Mouse (Mus musculus) limb, embryonic 13.5 days (tissue): Measurements from ENCODE around the gene Ugt1a5. TPM values are rescaled to one million over a fixed set of nuclear protein-coding genes. Genes with fewer than 3 reads are reported as not detected.

Experiments used
- ATAC-seq: fragments of 200-750 bp; cut with Nextera tagmentation; 2 replicates; pipeline ENCODE4 v1.8.0; 2017; ENCODE audit warnings: low read depth, moderate number of reproducible peaks, moderate TSS enrichment; ENCODE audit not compliant: low FRiP score
- H3K27ac ChIP-seq: fragments of 300-500 bp; sonication (generic); 2 replicates; pipeline ENCODE4 v1.5.1; 2015; ENCODE audit warnings: inconsistent platforms, mild to moderate bottlenecking, moderate library complexity
- H3K27me3 ChIP-seq: fragments of 300-500 bp; sonication (generic); 2 replicates; pipeline ENCODE4 v1.6.1; 2015; ENCODE audit warnings: mild to moderate bottlenecking, inconsistent platforms
- H3K36me3 ChIP-seq: fragments of 300-500 bp; sonication (generic); 2 replicates; pipeline ENCODE4 v1.6.1; 2015; ENCODE audit warnings: inconsistent platforms, mild to moderate bottlenecking, moderate library complexity
- H3K4me1 ChIP-seq: fragments of 300-500 bp; sonication (generic); 2 replicates; pipeline ENCODE4 v1.6.1; 2015; ENCODE audit warnings: inconsistent platforms
- H3K4me2 ChIP-seq: fragments of 300-500 bp; sonication (generic); replicated peaks from 2 replicates; pipeline ENCODE4 v1.6.1; 2015; ENCODE audit warnings: inconsistent platforms, mild to moderate bottlenecking, moderate library complexity
- H3K4me3 ChIP-seq: fragments of 300-500 bp; sonication (generic); 2 replicates; pipeline ENCODE4 v1.5.1; 2015; ENCODE audit warnings: moderate library complexity, mild to moderate bottlenecking, inconsistent platforms
- H3K9ac ChIP-seq: fragments of 300-500 bp; sonication (generic); 2 replicates; pipeline ENCODE4 v1.6.1; 2015; ENCODE audit warnings: mild to moderate bottlenecking, inconsistent platforms
- H3K9me3 ChIP-seq: fragments of 300-500 bp; sonication (generic); 2 replicates; pipeline ENCODE4 v1.6.1; 2016; ENCODE audit warnings: inconsistent platforms
- WGBS: fragments of 180-500 bp; shearing (Covaris S2); methylation state at CpG from one replicate; pipeline ENCODE4 v1.1.7; 2015; 5-methylcytosine and 5-hydroxymethylcytosine counted together
- polyA plus RNA-seq: library from polyadenylated mRNA; unstranded; fragments of >200 nt; fragmentation: Nextera tagmentation; extraction: Ambion mirVana; gene quantifications from 2 replicates; pipeline ENCODE4 v1.2.1, GENCODE M21; 2015

Ugt1a5 gene
- polyA plus RNA-seq, 1 experiment from 2014 or later: not detected

DNA sequence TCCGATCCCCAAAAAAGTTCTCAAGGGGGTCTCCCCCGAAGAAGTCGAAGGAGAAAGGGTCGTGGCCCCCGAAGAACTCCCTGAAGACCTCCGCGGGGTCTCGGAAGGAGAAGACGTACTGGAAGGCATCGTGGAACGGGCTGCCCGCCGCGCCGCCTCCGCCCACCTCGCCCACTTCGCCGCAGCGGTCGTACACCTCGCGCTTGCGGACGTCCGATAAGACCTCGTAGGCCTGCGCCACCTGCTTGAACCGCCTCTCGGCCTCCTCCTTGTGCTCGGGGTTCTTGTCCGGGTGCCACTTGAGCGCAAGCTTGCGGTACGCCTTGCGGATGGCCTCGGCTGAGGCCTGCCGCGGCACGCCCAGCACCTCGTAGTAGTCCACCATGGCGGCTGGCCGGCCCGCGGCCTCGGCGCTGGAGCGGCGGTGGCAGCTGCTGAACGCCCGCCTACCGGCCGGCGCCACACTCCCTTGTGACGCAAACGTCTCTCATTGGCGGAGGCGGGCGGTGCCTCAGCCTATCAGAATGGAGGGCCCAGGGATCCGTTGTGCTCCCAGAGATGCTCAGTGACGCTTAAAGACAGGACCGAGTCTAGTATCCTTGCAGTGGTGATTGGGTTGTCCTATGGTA is 39.6 kb downstream of the Ugt1a5 start, which contains the start of gene Dnajb3:
Gene Dnajb3 (minus strand): TSS at position 489 of the 629 bp plus-strand sequence.
- WGBS: 7% methylated on average over 62 of the region's 62 CpGs
- H3K27ac ChIP-seq: 0 out of 2 replicates have a peak within 1 kb of the TSS, but pooled peaks have one; percentile 22

DNA sequence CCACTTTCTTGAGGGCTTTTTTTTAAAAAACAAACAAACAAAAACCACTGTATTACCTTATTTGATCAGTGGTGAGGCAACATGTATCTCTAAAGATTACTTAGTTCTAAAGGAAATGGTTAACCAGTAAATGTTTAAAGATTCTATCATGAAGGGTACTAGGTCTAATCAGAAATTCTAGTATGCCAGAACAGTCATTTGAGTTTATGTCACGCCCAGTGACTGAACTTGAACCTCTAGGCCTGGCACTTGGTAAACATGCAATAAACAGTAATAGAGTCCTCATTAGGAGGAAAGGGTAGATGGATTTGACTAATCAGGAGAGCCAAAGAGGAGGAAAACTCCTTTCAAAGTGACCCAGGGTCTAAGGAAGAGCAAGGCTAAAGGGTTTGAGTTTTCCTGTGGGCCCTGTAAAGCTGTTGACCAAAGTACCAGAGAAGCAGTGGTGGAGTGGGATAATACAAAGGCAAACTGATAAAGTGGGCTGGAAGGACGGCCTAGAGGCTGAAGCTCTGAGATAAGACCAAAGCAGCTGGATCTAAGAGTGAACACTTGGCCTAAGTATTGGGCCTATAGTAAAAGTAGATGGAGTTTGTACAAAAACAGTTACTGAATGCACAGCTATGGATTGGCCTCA is 41.1 kb downstream of the Ugt1a5 start:
- Histone ChIP-seq H3K27me3 (no peaks in the 10 kb centered on the region), H3K9ac (no peak overlapping the region)
- 82% methylated on average over 2 of the region's 2 CpGs for WGBS

More for the DNA sequence above, 39.6 kb downstream of the Ugt1a5 start, which contains the start of gene Dnajb3:
- Histone ChIP-seq H3K9me3 (peaks cover 9% of the 10 kb centered on the region; the same call in 1 of the 2 replicates), H3K27me3 (no peaks in the 10 kb centered on the region), H3K36me3 (peaks cover 5% of the 10 kb centered on the region; the same call in 1 of the 2 replicates), H3K4me2 (peak within 1 kb of the TSS; percentile 75), H3K9ac (peak within 1 kb of the TSS; percentile 74), H3K4me3 (peak within 1 kb of the TSS; percentile 53), H3K4me1 (no peaks in the 10 kb centered on the region)
- peak; percentile 98 for ATAC-seq

DNA sequence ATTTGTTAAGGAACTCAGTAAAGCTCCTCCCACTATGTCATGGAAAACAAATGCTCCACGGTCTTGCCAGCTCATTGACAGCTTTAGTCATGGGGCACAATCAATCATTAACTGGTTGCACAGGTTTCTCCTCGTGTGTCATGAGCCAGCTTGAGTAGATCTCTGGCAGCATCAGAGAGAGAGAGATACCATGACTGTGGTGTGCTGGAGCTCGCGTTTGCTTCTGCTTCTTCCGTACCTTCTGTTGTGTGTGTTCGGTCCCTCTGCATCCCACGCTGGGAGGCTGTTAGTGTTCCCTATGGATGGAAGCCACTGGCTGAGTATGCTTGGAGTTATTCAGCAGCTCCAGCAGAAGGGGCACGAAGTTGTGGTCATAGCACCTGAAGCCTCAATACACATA is 46.0 kb downstream of the Ugt1a5 start, which contains the start of gene Ugt1a1:
Gene Ugt1a1 (plus strand): TSS at position 148 of the 400 bp plus-strand sequence.
- no peak within 1 kb of the TSS for H3K4me3 ChIP-seq
- no peak within 1 kb of the TSS for H3K9ac ChIP-seq
- ATAC-seq: no peak
- H3K4me1 ChIP-seq: no peaks in the 10 kb centered on the region
- no peak within 1 kb of the TSS for H3K27ac ChIP-seq
- no peak within 1 kb of the TSS for H3K4me2 ChIP-seq
- H3K36me3 ChIP-seq: no peaks in the 10 kb centered on the region
- H3K9me3 ChIP-seq: peaks cover 51% of the 10 kb centered on the region
- 68% methylated on average over 8 of the region's 8 CpGs for WGBS
- no peaks in the 10 kb centered on the region for H3K27me3 ChIP-seq

More for the DNA sequence above, 41.1 kb downstream of the Ugt1a5 start:
- H3K4me3 ChIP-seq: no peak overlapping the region
- peaks cover 5% of the 10 kb centered on the region; the same call in 1 of the 2 replicates for H3K36me3 ChIP-seq
- H3K27ac ChIP-seq: no peak overlapping the region
- no peak for ATAC-seq
- H3K9me3 ChIP-seq: peaks cover 17% of the 10 kb centered on the region
- H3K4me1 ChIP-seq: no peaks in the 10 kb centered on the region
- no peak overlapping the region for H3K4me2 ChIP-seq

DNA sequence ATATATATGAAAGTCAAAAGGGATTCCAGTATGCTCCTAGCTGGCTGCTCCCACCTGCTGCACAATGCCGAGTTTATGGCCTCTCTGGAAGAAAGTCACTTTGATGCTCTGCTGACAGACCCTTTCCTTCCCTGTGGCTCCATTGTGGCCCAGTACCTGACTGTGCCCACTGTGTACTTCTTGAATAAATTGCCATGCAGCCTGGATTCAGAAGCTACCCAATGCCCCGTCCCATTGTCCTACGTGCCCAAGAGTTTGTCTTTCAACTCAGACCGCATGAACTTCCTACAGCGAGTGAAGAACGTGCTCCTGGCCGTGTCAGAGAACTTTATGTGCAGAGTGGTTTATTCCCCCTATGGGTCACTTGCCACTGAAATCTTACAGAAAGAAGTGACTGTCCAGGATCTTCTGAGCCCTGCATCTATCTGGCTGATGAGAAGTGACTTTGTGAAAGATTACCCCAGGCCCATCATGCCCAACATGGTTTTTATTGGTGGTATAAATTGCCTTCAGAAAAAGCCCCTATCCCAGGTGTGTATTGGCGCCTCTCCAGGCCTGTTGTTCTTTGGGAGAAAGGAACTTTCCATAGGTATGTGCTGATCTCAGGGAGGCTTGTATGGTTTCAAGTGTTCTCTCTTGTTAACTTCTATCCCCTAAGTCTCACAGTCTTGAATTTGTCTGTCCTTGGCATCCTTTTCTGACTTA is 46.7 kb downstream of the Ugt1a5 start:
- peaks cover 57% of the 10 kb centered on the region for H3K9me3 ChIP-seq

DNA sequence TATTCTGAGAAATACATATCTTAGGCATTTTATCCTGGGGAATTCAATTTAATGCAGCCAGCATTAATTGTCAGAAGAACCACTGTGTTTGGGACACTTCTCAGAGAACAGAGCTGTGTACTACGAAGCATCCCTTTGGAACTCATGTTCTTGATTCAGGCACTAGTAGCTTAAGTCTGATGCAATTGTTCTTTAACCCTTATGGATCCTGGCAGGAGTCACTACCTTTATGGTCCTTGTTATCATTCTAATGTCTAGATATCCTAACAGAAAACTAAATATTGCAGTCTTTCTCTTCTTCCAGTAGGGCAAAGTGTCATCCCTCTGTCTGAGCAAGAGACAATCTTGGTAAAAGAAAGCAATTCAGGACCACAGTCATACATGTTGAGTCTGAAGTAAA is 47.2 kb downstream of the Ugt1a5 start:
- Histone ChIP-seq H3K4me2 (no peak overlapping the region), H3K4me3 (no peak overlapping the region), H3K9me3 (peaks cover 60% of the 10 kb centered on the region), H3K36me3 (no peaks in the 10 kb centered on the region), H3K27me3 (no peaks in the 10 kb centered on the region), H3K9ac (no peak overlapping the region), H3K4me1 (no peaks in the 10 kb centered on the region), H3K27ac (no peak overlapping the region)
- WGBS: 77% methylated on average over 1 of the region's 1 CpGs
- no peak for ATAC-seq

More for the DNA sequence above, 46.7 kb downstream of the Ugt1a5 start:
- Histone ChIP-seq H3K4me3 (no peak overlapping the region), H3K27me3 (no peaks in the 10 kb centered on the region), H3K27ac (no peak overlapping the region), H3K4me2 (no peak overlapping the region), H3K9ac (no peak overlapping the region), H3K4me1 (no peaks in the 10 kb centered on the region), H3K36me3 (no peaks in the 10 kb centered on the region)
- WGBS: 60% methylated on average over 8 of the region's 8 CpGs
- ATAC-seq: 0 out of 2 replicates have a peak, but pooled peaks have one; percentile 17

DNA sequence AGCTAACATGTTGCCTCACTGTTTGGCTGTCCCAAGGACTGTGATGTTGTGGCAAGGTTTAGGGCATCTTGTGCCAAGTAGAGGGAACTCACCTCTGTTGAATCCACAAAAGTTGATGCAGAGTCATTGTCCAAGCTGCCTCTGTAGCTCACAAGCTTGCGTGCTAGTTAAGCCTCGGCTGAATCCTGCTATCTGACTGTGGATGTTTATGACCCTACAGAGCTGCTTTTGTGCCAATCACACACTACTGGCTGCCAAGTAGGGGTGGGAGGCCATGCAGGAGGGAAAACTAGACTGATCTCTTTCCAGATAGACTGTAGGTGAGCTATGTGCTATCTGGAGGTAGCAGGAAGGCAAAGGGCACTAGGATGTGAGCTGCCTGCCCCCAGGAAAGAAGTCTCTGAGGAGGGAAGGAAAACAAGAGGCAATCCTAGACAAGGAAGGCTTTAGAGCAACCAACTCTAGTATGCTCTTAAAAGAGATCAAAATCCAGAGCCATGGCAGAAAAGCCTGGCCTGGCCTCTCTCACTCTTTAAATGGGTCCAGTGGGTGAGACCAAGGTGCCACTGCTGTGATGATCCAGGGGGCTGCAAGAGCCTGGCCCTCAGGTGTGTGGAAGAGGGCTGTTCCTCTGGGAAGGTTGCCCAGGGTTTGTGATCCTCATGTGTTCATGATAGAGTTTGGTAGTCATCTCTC is 48.1 kb downstream of the Ugt1a5 start:
- 74% methylated on average over 2 of the region's 2 CpGs for WGBS
- ATAC-seq: no peak
- Histone ChIP-seq H3K4me3 (no peak overlapping the region), H3K9ac (no peak overlapping the region), H3K9me3 (peaks cover 60% of the 10 kb centered on the region), H3K4me1 (no peaks in the 10 kb centered on the region), H3K27me3 (no peaks in the 10 kb centered on the region), H3K4me2 (no peak overlapping the region), H3K36me3 (no peaks in the 10 kb centered on the region), H3K27ac (no peak overlapping the region)

DNA sequence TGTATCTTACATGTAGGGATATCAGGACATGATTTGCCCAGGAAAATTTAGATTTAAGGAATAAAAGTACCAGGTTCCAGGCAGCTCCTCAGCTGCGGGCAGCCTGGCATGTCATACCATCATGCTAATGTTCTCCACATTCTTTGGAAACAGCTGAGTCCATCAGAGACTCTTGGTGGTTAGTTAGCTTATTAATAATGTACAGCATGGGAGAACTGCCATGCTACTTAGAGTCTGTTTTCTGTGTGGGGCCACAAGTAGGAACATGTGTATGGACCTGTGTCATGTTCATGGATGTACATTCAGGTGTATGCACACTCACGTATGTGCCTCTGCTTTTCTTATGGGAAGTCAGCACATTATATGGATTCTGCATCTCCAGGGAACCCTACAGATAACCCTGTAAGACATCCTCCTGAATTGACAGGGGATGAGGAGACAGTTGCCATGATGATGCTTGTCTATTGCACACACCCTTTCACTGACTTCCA is 48.7 kb downstream of the Ugt1a5 start:
- H3K9ac ChIP-seq: no peak overlapping the region
- no peaks in the 10 kb centered on the region for H3K4me1 ChIP-seq
- 76% methylated on average over 2 of the region's 2 CpGs for whole genome bisulfite sequencing
- H3K9me3 ChIP-seq: peaks cover 60% of the 10 kb centered on the region
- no peaks in the 10 kb centered on the region for H3K27me3 ChIP-seq
- H3K4me3 ChIP-seq: no peak overlapping the region
- H3K36me3 ChIP-seq: no peaks in the 10 kb centered on the region
- H3K27ac ChIP-seq: no peak overlapping the region
- ATAC-seq: no peak
- no peak overlapping the region for H3K4me2 ChIP-seq

DNA sequence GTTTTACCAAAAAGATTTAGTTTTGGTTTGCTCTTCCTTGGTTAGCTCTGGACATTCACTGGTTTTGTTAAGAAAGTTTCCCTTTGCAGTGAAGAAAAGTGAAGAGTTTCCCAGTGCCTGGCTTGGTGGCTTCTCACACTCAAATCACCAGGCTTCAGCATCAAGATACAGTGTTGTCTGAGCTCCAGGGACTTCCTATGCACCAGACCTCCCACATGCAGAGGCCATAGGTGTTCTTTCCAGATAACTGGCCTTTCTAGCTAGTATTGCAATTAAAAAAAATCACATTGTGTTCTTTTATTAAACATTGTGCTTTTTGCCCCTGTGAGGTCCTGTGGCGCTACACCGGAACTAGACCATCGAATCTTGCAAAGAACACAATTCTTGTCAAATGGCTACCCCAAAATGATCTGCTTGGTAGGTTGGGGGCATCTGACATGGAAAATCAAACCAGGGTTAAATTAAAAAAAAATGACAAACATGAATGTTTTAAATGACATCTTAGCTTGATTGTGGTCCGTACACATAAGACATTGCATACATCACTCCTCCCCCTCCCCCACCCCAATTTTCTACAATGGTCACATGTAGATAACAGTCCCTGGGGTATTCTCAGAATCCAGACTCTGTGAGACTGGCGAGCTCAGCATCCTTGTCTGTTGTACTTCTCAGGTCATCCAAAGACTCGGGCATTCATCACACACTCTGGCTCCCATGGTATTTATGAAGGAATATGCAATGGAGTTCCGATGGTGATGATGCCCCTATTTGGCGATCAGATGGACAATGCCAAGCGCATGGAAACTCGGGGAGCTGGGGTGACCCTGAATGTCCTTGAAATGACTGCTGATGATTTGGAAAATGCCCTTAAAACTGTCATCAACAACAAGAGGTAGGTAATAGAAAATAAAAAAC is 49.9 kb downstream of the Ugt1a5 start:
- H3K4me3 ChIP-seq: no peak overlapping the region
- no peak for ATAC-seq
- 72% methylated on average over 10 of the region's 10 CpGs for WGBS
- no peak overlapping the region for H3K4me2 ChIP-seq
- H3K4me1 ChIP-seq: no peaks in the 10 kb centered on the region
- H3K27me3 ChIP-seq: no peaks in the 10 kb centered on the region
- H3K9ac ChIP-seq: no peak overlapping the region
- H3K9me3 ChIP-seq: peaks cover 60% of the 10 kb centered on the region
- H3K27ac ChIP-seq: no peak overlapping the region
- H3K36me3 ChIP-seq: no peaks in the 10 kb centered on the region

DNA sequence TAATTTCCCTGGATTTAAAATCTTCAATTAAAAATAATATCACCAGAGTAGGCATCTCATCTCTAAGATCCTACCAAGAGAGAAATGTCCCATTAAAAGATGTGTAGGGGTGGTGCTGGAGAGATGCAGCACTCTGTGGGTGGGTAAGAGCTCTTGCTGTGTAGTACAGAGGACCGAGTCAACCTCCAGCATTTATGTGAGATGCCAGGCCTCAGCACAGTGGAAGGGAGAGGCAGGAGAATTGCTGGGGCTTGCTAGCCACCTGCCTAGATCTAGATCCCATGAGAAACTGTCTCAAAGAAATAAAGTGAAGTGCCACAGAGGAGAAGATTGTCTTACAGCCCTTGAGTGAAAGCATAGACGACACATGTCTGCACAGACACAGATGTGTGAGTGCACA is 50.7 kb downstream of the Ugt1a5 start:
- Histone ChIP-seq H3K4me3 (no peak overlapping the region), H3K36me3 (no peaks in the 10 kb centered on the region), H3K27ac (no peak overlapping the region), H3K4me1 (no peaks in the 10 kb centered on the region), H3K9me3 (peaks cover 56% of the 10 kb centered on the region), H3K9ac (no peak overlapping the region), H3K4me2 (no peak overlapping the region), H3K27me3 (no peaks in the 10 kb centered on the region)
- WGBS: 58% methylated on average over 2 of the region's 2 CpGs
- no peak for ATAC-seq

DNA sequence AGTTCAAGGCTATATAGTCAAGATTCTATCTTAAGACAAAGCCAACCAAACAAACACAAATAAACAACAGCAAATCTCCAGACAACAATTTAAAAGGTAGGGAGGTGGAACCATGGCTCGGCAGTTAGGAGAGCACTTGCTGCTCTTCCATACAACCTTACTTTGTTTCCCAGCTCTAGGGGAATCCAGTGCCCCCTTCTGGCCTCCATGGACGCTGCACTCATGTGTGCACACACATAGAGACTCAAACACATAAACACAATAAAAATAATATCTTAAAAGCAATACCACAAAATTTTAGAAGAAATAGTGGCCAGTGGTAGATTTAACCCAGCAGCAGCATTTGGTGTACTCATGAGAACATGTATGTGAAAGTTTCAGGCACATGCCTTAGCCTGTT is 51.3 kb downstream of the Ugt1a5 start:
- H3K9me3 ChIP-seq: peaks cover 52% of the 10 kb centered on the region
- H3K9ac ChIP-seq: no peak overlapping the region

DNA sequence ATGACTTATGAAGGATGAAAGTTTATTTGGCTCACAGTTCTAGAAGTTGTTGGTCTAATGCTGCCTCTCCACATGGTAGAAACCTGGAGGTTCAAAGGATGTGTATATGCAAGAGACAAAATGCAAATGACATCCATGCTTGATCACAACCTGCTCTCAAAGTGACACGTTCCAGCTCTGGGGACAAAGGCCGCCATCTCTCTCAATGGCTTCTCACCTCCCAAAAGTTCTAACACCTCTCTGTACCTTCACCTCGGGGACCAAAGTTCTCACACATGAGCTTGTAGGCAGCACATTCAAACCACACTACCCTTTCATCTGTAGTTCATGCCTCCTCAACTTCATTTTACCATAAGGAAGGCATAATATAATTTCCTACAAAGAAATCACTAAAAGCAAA is 51.8 kb downstream of the Ugt1a5 start:
- 41% methylated on average over 3 of the region's 3 CpGs for WGBS
- no peak overlapping the region for H3K4me2 ChIP-seq
- H3K36me3 ChIP-seq: no peaks in the 10 kb centered on the region
- no peak overlapping the region for H3K27ac ChIP-seq
- no peaks in the 10 kb centered on the region for H3K4me1 ChIP-seq
- no peak overlapping the region for H3K4me3 ChIP-seq
- no peak overlapping the region for H3K9ac ChIP-seq
- no peak for ATAC-seq
- H3K9me3 ChIP-seq: peaks cover 49% of the 10 kb centered on the region
- H3K27me3 ChIP-seq: no peaks in the 10 kb centered on the region

More for the DNA sequence above, 51.3 kb downstream of the Ugt1a5 start:
- Histone ChIP-seq H3K36me3 (no peaks in the 10 kb centered on the region), H3K27me3 (no peaks in the 10 kb centered on the region), H3K4me1 (no peaks in the 10 kb centered on the region), H3K4me3 (no peak overlapping the region), H3K4me2 (no peak overlapping the region), H3K27ac (no peak overlapping the region)
- WGBS: 58% methylated on average over 2 of the region's 2 CpGs
- no peak for ATAC-seq
